Mouse (Mus musculus) heart, embryonic 12.5 days (tissue): ENCODE measurements at regions not wholly inside any gene's neighbourhood (a gene's known extent, or its start where the extent isn't known, plus 50 kb on each side); places are given as distances from the start of the nearest gene placed in this dataset.

ENCODE experiments used
- ATAC-seq: fragments of 200-750 bp; cut with Nextera tagmentation; 2 replicates; pipeline ENCODE4 v1.8.0; 2017; ENCODE audit warnings: moderate TSS enrichment, moderate library complexity; ENCODE audit not compliant: insufficient number of reproducible peaks, low FRiP score
- H3K27ac ChIP-seq: fragments of 300-500 bp; sonication (generic); 2 replicates; pipeline ENCODE4 v1.5.1; 2016; ENCODE audit warnings: mild to moderate bottlenecking, moderate library complexity; ENCODE audit not compliant: poor library complexity, severe bottlenecking
- H3K27me3 ChIP-seq: fragments of 300-500 bp; sonication (generic); replicated peaks from 2 replicates; pipeline ENCODE4 v1.6.1; 2016; ENCODE audit warnings: mild to moderate bottlenecking, moderate library complexity
- H3K36me3 ChIP-seq: fragments of 300-500 bp; sonication (generic); 2 replicates; pipeline ENCODE4 v1.6.1; 2016; ENCODE audit warnings: mild to moderate bottlenecking, moderate library complexity
- H3K4me1 ChIP-seq: fragments of 300-500 bp; sonication (generic); replicated peaks from 2 replicates; pipeline ENCODE4 v1.6.1; 2016; ENCODE audit warnings: mild to moderate bottlenecking
- H3K4me2 ChIP-seq: fragments of 300-500 bp; sonication (generic); 2 replicates; pipeline ENCODE4 v1.6.1; 2016; ENCODE audit warnings: mild to moderate bottlenecking, moderate library complexity
- H3K4me3 ChIP-seq: fragments of 300-500 bp; sonication (generic); 2 replicates; pipeline ENCODE4 v1.5.1; 2016; ENCODE audit warnings: mild to moderate bottlenecking
- H3K9ac ChIP-seq: fragments of 300-500 bp; sonication (generic); 2 replicates; pipeline ENCODE4 v1.6.1; 2016; ENCODE audit warnings: mild to moderate bottlenecking, moderate library complexity
- H3K9me3 ChIP-seq: fragments of 300-500 bp; sonication (generic); replicated peaks from 2 replicates; pipeline ENCODE4 v1.6.1; 2016; ENCODE audit warnings: mild to moderate bottlenecking, moderate library complexity
- WGBS: fragments of 180-500 bp; shearing (Covaris S2); methylation state at CpG from one replicate; pipeline ENCODE4 v1.1.7; 2016; 5-methylcytosine and 5-hydroxymethylcytosine counted together

GRCm38 (mm10) chr17:82999710-83000109 lies 215.4 kb upstream of the Pkdcc start:
- H3K36me3 ChIP-seq: no peaks in the 10 kb centered on the region
- H3K9ac ChIP-seq: no peak overlapping the region
- ATAC-seq: no peak
- no peak overlapping the region for H3K4me3 ChIP-seq
- H3K27me3 ChIP-seq: 0 out of 2 replicates have a peak, but pooled peaks cover 7% of the 10 kb centered on the region
- H3K9me3 ChIP-seq: no peaks in the 10 kb centered on the region
- H3K4me1 ChIP-seq: no peaks in the 10 kb centered on the region
- 69% methylated on average over 10 of the region's 10 CpGs for WGBS
- no peak overlapping the region for H3K4me2 ChIP-seq
- no peak overlapping the region for H3K27ac ChIP-seq

- H3K4me1 ChIP-seq: no peaks in the 10 kb centered on the region
- 74% methylated on average over 8 of the region's 8 CpGs for WGBS
Measured at GRCm38 (mm10) chr17:83000411-83000810, 214.7 kb upstream of the Pkdcc start.

GRCm38 (mm10) chr17:83001567-83001966 lies 213.5 kb upstream of the Pkdcc start:
- H3K36me3 ChIP-seq: no peaks in the 10 kb centered on the region
- H3K27me3 ChIP-seq: 0 out of 2 replicates have a peak, but pooled peaks cover 7% of the 10 kb centered on the region
- no peak overlapping the region for H3K27ac ChIP-seq
- no peaks in the 10 kb centered on the region for H3K9me3 ChIP-seq
- no peak overlapping the region for H3K4me3 ChIP-seq
- no peak for ATAC-seq
- H3K4me2 ChIP-seq: no peak overlapping the region
- no peak overlapping the region for H3K9ac ChIP-seq
- WGBS: 9% methylated on average over 2 of the region's 2 CpGs
- H3K4me1 ChIP-seq: no peaks in the 10 kb centered on the region

More at GRCm38 (mm10) chr17:83000411-83000810, 214.7 kb upstream of the Pkdcc start:
- Histone ChIP-seq H3K9me3 (no peaks in the 10 kb centered on the region), H3K27ac (no peak overlapping the region), H3K4me3 (no peak overlapping the region), H3K9ac (no peak overlapping the region), H3K36me3 (no peaks in the 10 kb centered on the region), H3K27me3 (0 out of 2 replicates have a peak, but pooled peaks cover 7% of the 10 kb centered on the region), H3K4me2 (no peak overlapping the region)
- no peak for ATAC-seq

GRCm38 (mm10) chr17:83010845-83011244 lies 204.2 kb upstream of the Pkdcc start:
- Histone ChIP-seq H3K36me3 (no peaks in the 10 kb centered on the region), H3K9ac (no peak overlapping the region), H3K4me1 (no peaks in the 10 kb centered on the region), H3K27me3 (peaks cover 26% of the 10 kb centered on the region; the same call in 1 of the 2 replicates), H3K9me3 (no peaks in the 10 kb centered on the region), H3K27ac (no peak overlapping the region), H3K4me3 (no peak overlapping the region), H3K4me2 (no peak overlapping the region)
- WGBS: 86% methylated on average over 1 of the region's 1 CpGs
- ATAC-seq: no peak

GRCm38 (mm10) chr17:83015656-83016055 lies 199.4 kb upstream of the Pkdcc start:
- Histone ChIP-seq H3K9ac (no peak overlapping the region), H3K36me3 (no peaks in the 10 kb centered on the region), H3K4me3 (no peak overlapping the region), H3K27me3 (peaks cover 8% of the 10 kb centered on the region; the same call in 1 of the 2 replicates), H3K4me1 (no peaks in the 10 kb centered on the region), H3K27ac (no peak overlapping the region), H3K9me3 (no peaks in the 10 kb centered on the region), H3K4me2 (no peak overlapping the region)
- WGBS: 42% methylated on average over 2 of the region's 2 CpGs
- no peak for ATAC-seq

GRCm38 (mm10) chr17:83016936-83017335 lies 198.2 kb upstream of the Pkdcc start:
- no peak overlapping the region for H3K4me3 ChIP-seq
- 69% methylated on average over 5 of the region's 5 CpGs for WGBS

GRCm38 (mm10) chr17:83019267-83019666 lies 195.8 kb upstream of the Pkdcc start:
- 58% methylated on average over 5 of the region's 5 CpGs for WGBS
- no peaks in the 10 kb centered on the region for H3K9me3 ChIP-seq
- ATAC-seq: no peak
- H3K27ac ChIP-seq: no peak overlapping the region
- no peak overlapping the region for H3K4me3 ChIP-seq
- no peaks in the 10 kb centered on the region for H3K36me3 ChIP-seq
- H3K4me1 ChIP-seq: no peaks in the 10 kb centered on the region
- peaks cover 4% of the 10 kb centered on the region; the same call in 1 of the 2 replicates for H3K27me3 ChIP-seq
- H3K4me2 ChIP-seq: no peak overlapping the region
- no peak overlapping the region for H3K9ac ChIP-seq

More at GRCm38 (mm10) chr17:83016936-83017335, 198.2 kb upstream of the Pkdcc start:
- no peak overlapping the region for H3K9ac ChIP-seq
- ATAC-seq: no peak
- H3K4me2 ChIP-seq: no peak overlapping the region
- no peaks in the 10 kb centered on the region for H3K36me3 ChIP-seq
- H3K27ac ChIP-seq: no peak overlapping the region
- no peaks in the 10 kb centered on the region for H3K9me3 ChIP-seq
- H3K27me3 ChIP-seq: peaks cover 8% of the 10 kb centered on the region; the same call in 1 of the 2 replicates
- H3K4me1 ChIP-seq: no peaks in the 10 kb centered on the region

- no peak overlapping the region for H3K27ac ChIP-seq
- 76% methylated on average over 10 of the region's 10 CpGs for WGBS
- H3K9ac ChIP-seq: no peak overlapping the region
- H3K4me1 ChIP-seq: no peaks in the 10 kb centered on the region
- H3K4me2 ChIP-seq: no peak overlapping the region
- H3K4me3 ChIP-seq: no peak overlapping the region
- no peak for ATAC-seq
- no peaks in the 10 kb centered on the region for H3K9me3 ChIP-seq
- no peaks in the 10 kb centered on the region; the same call in 1 of the 2 replicates for H3K27me3 ChIP-seq
- no peaks in the 10 kb centered on the region for H3K36me3 ChIP-seq
Measured at GRCm38 (mm10) chr17:83020576-83020975, 194.5 kb upstream of the Pkdcc start.

GRCm38 (mm10) chr17:83025340-83025816 lies 189.7 kb upstream of the Pkdcc start:
- no peak overlapping the region for H3K4me2 ChIP-seq
- H3K9ac ChIP-seq: no peak overlapping the region
- H3K4me3 ChIP-seq: no peak overlapping the region
- WGBS: 18% methylated on average over 5 of the region's 5 CpGs
- no peak overlapping the region for H3K27ac ChIP-seq
- 0 out of 2 replicates have a peak, but pooled peaks have one; percentile 36 for ATAC-seq
- no peaks in the 10 kb centered on the region for H3K4me1 ChIP-seq
- H3K9me3 ChIP-seq: peaks cover 11% of the 10 kb centered on the region; the same call in 1 of the 2 replicates
- no peaks in the 10 kb centered on the region for H3K27me3 ChIP-seq
- 0 out of 2 replicates have a peak, but pooled peaks cover 4% of the 10 kb centered on the region for H3K36me3 ChIP-seq

GRCm38 (mm10) chr17:83034914-83035573 lies 180.0 kb upstream of the Pkdcc start:
- no peaks in the 10 kb centered on the region for H3K4me1 ChIP-seq
- no peak overlapping the region for H3K27ac ChIP-seq
- no peaks in the 10 kb centered on the region for H3K27me3 ChIP-seq
- no peak overlapping the region for H3K4me3 ChIP-seq
- ATAC-seq: no peak
- peaks cover 8% of the 10 kb centered on the region; the same call in 1 of the 2 replicates for H3K9me3 ChIP-seq
- H3K4me2 ChIP-seq: no peak overlapping the region
- 62% methylated on average over 6 of the region's 6 CpGs for WGBS
- no peak overlapping the region for H3K9ac ChIP-seq
- H3K36me3 ChIP-seq: no peaks in the 10 kb centered on the region

- no peaks in the 10 kb centered on the region for H3K36me3 ChIP-seq
- H3K9me3 ChIP-seq: 0 out of 2 replicates have a peak, but pooled peaks cover 7% of the 10 kb centered on the region
- H3K4me2 ChIP-seq: no peak overlapping the region
- H3K27ac ChIP-seq: no peak overlapping the region
- no peak for ATAC-seq
- 81% methylated on average over 5 of the region's 5 CpGs for WGBS
- no peaks in the 10 kb centered on the region for H3K4me1 ChIP-seq
- H3K4me3 ChIP-seq: no peak overlapping the region
- H3K27me3 ChIP-seq: no peaks in the 10 kb centered on the region
- H3K9ac ChIP-seq: no peak overlapping the region
Measured at GRCm38 (mm10) chr17:83035574-83035918, 179.5 kb upstream of the Pkdcc start.
